Mouse (Mus musculus) hindbrain, embryonic 14.5 days (tissue): ENCODE data around the gene 4931428F04Rik. TPM values are rescaled to one million over a fixed set of nuclear protein-coding genes. Genes with fewer than 3 reads are reported as not detected.

Source experiments
- ATAC-seq: fragments of 200-750 bp; cut with Nextera tagmentation; 2 replicates; pipeline ENCODE4 v1.8.0; 2017; ENCODE audit warnings: moderate number of reproducible peaks, mild to moderate bottlenecking, moderate TSS enrichment, moderate library complexity; ENCODE audit not compliant: low FRiP score
- DNase-seq: peaks from one replicate; pipeline ENCODE4 v3.0.0-alpha.2; 2015; ENCODE audit warnings: low spot score
- H3K27ac ChIP-seq: fragments of 300-500 bp; sonication (generic); 2 replicates; pipeline ENCODE4 v1.5.1; 2014; ENCODE audit warnings: mild to moderate bottlenecking, moderate library complexity
- H3K27me3 ChIP-seq: fragments of 300-500 bp; sonication (generic); 2 replicates; pipeline ENCODE4 v1.6.1; 2014; ENCODE audit warnings: mild to moderate bottlenecking, low read length, mixed read lengths; ENCODE audit not compliant: control insufficient read depth, insufficient read depth
- H3K36me3 ChIP-seq: fragments of 300-500 bp; sonication (generic); replicated peaks from 2 replicates; pipeline ENCODE4 v1.6.1; 2014; ENCODE audit not compliant: control insufficient read depth, insufficient read depth
- H3K4me1 ChIP-seq: fragments of 300-500 bp; sonication (generic); replicated peaks from 2 replicates; pipeline ENCODE4 v1.6.1; 2014; ENCODE audit warnings: antibody characterized with exemption, low read length, mixed read lengths; ENCODE audit not compliant: control insufficient read depth, insufficient read depth
- H3K4me2 ChIP-seq: fragments of 300-500 bp; sonication (generic); replicated peaks from 2 replicates; pipeline ENCODE4 v1.6.1; 2014; ENCODE audit warnings: mild to moderate bottlenecking, moderate library complexity
- H3K4me3 ChIP-seq: fragments of 300-500 bp; sonication (generic); replicated peaks from 2 replicates; pipeline ENCODE4 v1.5.1; 2014; ENCODE audit warnings: mild to moderate bottlenecking, low read length
- H3K9ac ChIP-seq: fragments of 300-500 bp; sonication (generic); 2 replicates; pipeline ENCODE4 v1.6.1; 2014
- H3K9me3 ChIP-seq: fragments of 300-500 bp; sonication (generic); 2 replicates; pipeline ENCODE4 v1.6.1; 2016; ENCODE audit warnings: low read length; ENCODE audit not compliant: control insufficient read depth
- WGBS: fragments of 180-500 bp; shearing (Covaris S2); extraction: QIAGEN DNeasy Blood & Tissue Kit; methylation state at CpG from one replicate; pipeline ENCODE4 v1.1.7; 2014; 5-methylcytosine and 5-hydroxymethylcytosine counted together
- polyA plus RNA-seq: library from polyadenylated mRNA; unstranded; fragments of >200 nt; fragmentation: Nextera tagmentation; extraction: Ambion mirVana; gene quantifications from 2 replicates; pipeline ENCODE4 v1.2.1, GENCODE M21; 2014

Gene 4931428F04Rik
- polyA plus RNA-seq = 101 and 120 TPM in 2 replicates

GRCm38 (mm10) chr8:105289805-105290460, at the start of gene 4931428F04Rik:
Gene 4931428F04Rik, minus strand, starts transcription at chr8:105289864.
- peaks cover 42% of the 10 kb centered on the region for H3K4me1 ChIP-seq
- ATAC-seq = peak; percentile 36
- peaks cover 16% of the 10 kb centered on the region for H3K36me3 ChIP-seq
- H3K9me3 ChIP-seq = no peaks in the 10 kb centered on the region
- WGBS = under 1% methylated on average over 40 of the region's 43 CpGs
- peak within 1 kb of the TSS; percentile 50 for H3K9ac ChIP-seq
- H3K4me3 ChIP-seq = peak within 1 kb of the TSS; percentile 43
- H3K27ac ChIP-seq = peak within 1 kb of the TSS; percentile 89
- DNase-seq = peak; percentile 44
- 0 out of 2 replicates have a peak, but pooled peaks cover 8% of the 10 kb centered on the region for H3K27me3 ChIP-seq
- H3K4me2 ChIP-seq = peak within 1 kb of the TSS; percentile 66

DNA sequence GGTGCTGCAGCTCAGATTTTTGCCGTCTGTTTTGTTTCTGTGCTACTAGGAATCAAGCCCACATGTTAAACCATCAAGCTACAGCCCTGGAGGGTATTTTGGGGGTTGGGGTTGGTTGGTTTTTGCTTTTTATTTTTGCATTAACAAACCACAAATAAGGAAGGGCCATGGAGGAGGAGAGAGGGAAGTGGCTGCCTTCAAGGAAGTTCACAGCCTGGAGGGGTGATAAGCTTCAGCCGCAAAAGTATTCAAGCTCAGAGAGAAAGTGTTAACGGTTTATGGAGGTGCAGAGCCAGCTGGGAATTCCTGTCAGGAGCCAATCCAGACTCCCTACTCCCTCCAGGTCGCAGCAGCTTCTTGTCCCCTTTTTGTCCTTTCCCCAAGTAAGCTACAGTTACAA, 49.3 kb upstream of the 4931428F04Rik start:
- ATAC-seq (no peak), DNase-seq (no peak)
- H3K9ac ChIP-seq = no peak overlapping the region
- H3K27ac ChIP-seq = no peak overlapping the region
- H3K4me2 ChIP-seq = no peak overlapping the region
- H3K4me3 ChIP-seq = no peak overlapping the region
- H3K9me3 ChIP-seq = no peaks in the 10 kb centered on the region
- H3K36me3 ChIP-seq = peaks cover 11% of the 10 kb centered on the region; the same call in 1 of the 2 replicates
- 65% methylated on average over 4 of the region's 4 CpGs for WGBS
- H3K4me1 ChIP-seq = no peaks in the 10 kb centered on the region
- H3K27me3 ChIP-seq = no peaks in the 10 kb centered on the region

GRCm38 (mm10) chr8:105336373-105337130, 46.9 kb upstream of the 4931428F04Rik start:
- Histone ChIP-seq H3K9me3 (no peaks in the 10 kb centered on the region), H3K4me2 (no peak overlapping the region), H3K4me1 (no peaks in the 10 kb centered on the region), H3K4me3 (no peak overlapping the region), H3K27me3 (no peaks in the 10 kb centered on the region), H3K27ac (no peak overlapping the region), H3K36me3 (peaks cover 24% of the 10 kb centered on the region), H3K9ac (no peak overlapping the region)
- DNase-seq (no peak), ATAC-seq (peak; percentile 39)
- WGBS = 53% methylated on average over 32 of the region's 32 CpGs

DNA sequence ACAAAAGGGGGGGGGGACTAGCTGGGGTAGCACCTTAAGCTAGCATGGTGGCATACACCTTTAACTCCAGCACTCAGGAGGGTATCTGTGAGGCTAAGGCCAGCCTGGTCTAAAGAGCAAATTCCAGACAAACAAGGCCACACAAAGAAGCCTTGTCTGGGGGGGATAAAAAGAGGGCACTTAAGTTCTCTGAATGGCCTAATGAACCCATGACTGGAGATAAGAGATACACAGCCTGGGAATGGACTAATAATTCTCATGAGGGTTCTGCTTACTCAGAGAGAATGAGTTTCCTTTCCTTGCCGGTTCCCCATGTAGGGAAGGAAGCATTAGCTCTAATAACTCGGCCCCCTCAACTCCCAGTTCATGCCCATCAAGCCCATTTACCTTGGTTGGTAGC, 42.9 kb upstream of the 4931428F04Rik start:
- DNase-seq = no peak
- Histone ChIP-seq H3K4me2 (no peak overlapping the region), H3K27ac (no peak overlapping the region), H3K27me3 (no peaks in the 10 kb centered on the region), H3K9me3 (no peaks in the 10 kb centered on the region), H3K4me3 (no peak overlapping the region), H3K4me1 (peaks cover under 1% of the 10 kb centered on the region), H3K36me3 (peaks cover 60% of the 10 kb centered on the region), H3K9ac (no peak overlapping the region)
- no peak for ATAC-seq
- WGBS = 94% methylated on average over 2 of the region's 2 CpGs

- H3K27me3 ChIP-seq = no peaks in the 10 kb centered on the region
- peaks cover 7% of the 10 kb centered on the region for H3K4me1 ChIP-seq
- 97% methylated on average over 9 of the region's 9 CpGs for WGBS
- no peak for ATAC-seq
- H3K9ac ChIP-seq = no peak overlapping the region
- no peak overlapping the region for H3K4me2 ChIP-seq
- peaks cover 60% of the 10 kb centered on the region for H3K36me3 ChIP-seq
- H3K9me3 ChIP-seq = no peaks in the 10 kb centered on the region
- DNase-seq = no peak
- H3K27ac ChIP-seq = no peak overlapping the region
- no peak overlapping the region for H3K4me3 ChIP-seq
Measured at GRCm38 (mm10) chr8:105331931-105332330, 42.3 kb upstream of the 4931428F04Rik start.

DNA sequence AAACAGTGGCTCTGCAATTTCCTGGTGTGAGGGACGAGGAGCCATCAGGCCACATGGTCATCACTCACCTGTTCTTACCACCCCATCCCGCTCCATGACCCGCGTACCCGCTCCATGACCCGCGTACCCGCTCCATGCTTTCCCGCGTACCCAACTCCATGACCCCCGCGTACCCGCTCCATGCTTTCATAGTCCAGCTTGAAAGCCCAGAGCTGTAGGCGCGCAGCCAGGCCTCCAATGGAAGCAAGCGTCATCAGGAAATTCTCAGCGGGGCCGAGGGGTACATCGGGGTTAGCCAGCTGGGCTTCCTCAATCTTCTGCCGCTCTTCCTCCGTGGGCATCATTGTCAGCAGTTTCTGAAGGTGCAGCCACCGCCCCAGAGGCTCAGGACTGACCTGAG, 41.8 kb upstream of the 4931428F04Rik start:
- Histone ChIP-seq H3K4me2 (no peak overlapping the region), H3K9ac (no peak overlapping the region), H3K36me3 (peaks cover 60% of the 10 kb centered on the region), H3K9me3 (no peaks in the 10 kb centered on the region), H3K4me3 (no peak overlapping the region), H3K27ac (no peak overlapping the region), H3K27me3 (no peaks in the 10 kb centered on the region), H3K4me1 (peaks cover 8% of the 10 kb centered on the region)
- DNase-seq (no peak), ATAC-seq (no peak)
- WGBS = 95% methylated on average over 22 of the region's 22 CpGs

DNA sequence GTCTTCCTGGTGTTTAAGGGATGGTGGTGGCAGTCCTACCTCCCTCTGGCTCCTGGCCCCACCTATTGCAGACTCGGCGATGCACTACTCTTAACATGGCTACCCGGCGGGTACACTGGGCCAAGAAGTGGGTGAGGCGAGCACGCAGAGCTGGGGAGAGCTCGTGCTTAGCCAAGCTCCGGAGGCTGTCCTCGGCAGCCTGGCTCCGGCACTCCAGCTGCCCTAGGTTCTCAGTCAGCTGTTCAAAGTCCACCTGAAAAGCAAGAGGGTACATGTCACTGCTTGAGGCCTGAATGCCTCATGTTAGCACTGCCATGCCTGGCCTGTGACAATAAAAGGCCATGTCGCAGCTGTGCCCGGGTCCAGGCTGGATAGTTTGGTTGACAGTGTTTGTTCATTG, 40.7 kb upstream of the 4931428F04Rik start:
- Histone ChIP-seq H3K4me1 (peaks cover 11% of the 10 kb centered on the region), H3K9me3 (no peaks in the 10 kb centered on the region), H3K27me3 (no peaks in the 10 kb centered on the region), H3K4me3 (no peak overlapping the region), H3K27ac (no peak overlapping the region), H3K9ac (no peak overlapping the region), H3K36me3 (peaks cover 60% of the 10 kb centered on the region), H3K4me2 (no peak overlapping the region)
- 95% methylated on average over 12 of the region's 12 CpGs for WGBS
- DNase-seq = no peak
- no peak for ATAC-seq

GRCm38 (mm10) chr8:105326968-105327367, 37.3 kb upstream of the 4931428F04Rik start:
- Histone ChIP-seq H3K9me3 (no peaks in the 10 kb centered on the region), H3K9ac (peak overlapping the region; percentile 65), H3K4me1 (peaks cover 19% of the 10 kb centered on the region), H3K4me2 (peak overlapping the region; percentile 90), H3K27ac (peak overlapping the region; percentile 76; the same call in 1 of the 2 replicates), H3K36me3 (peaks cover 55% of the 10 kb centered on the region), H3K27me3 (no peaks in the 10 kb centered on the region), H3K4me3 (peak overlapping the region; percentile 65)
- no peak for DNase-seq
- 44% methylated on average over 6 of the region's 6 CpGs for WGBS
- ATAC-seq = no peak

GRCm38 (mm10) chr8:105326141-105326672, 36.5 kb upstream of the 4931428F04Rik start, which contains the start of the genes Lrrc29 and Tmem208:
Gene Lrrc29, minus strand, starts transcription at chr8:105326278.
Gene Tmem208, plus strand, starts transcription at chr8:105326354.
- under 1% methylated on average over 36 of the region's 36 CpGs for WGBS
- Histone ChIP-seq H3K4me3 (peak within 1 kb of the TSS; percentile 65), H3K9me3 (no peaks in the 10 kb centered on the region), H3K9ac (peak within 1 kb of the TSS; percentile 85), H3K27ac (peak within 1 kb of the TSS; percentile 76), H3K4me1 (peaks cover 19% of the 10 kb centered on the region), H3K27me3 (no peaks in the 10 kb centered on the region), H3K4me2 (peak within 1 kb of the TSS; percentile 90), H3K36me3 (peaks cover 54% of the 10 kb centered on the region)
- ATAC-seq (peak; percentile 90), DNase-seq (peak; percentile 95)
